Mouse (Mus musculus) hindbrain, embryonic 11.5 days (tissue): ENCODE results near the gene Spatc1l. TPM values are rescaled to one million over a fixed set of nuclear protein-coding genes. Genes with fewer than 3 reads are reported as not detected.

ENCODE experiments used
- ATAC-seq: fragments of 200-750 bp; cut with Nextera tagmentation; 2 replicates; pipeline ENCODE4 v1.8.0; 2017; ENCODE audit warnings: mild to moderate bottlenecking, moderate TSS enrichment, moderate library complexity; ENCODE audit not compliant: low FRiP score
- DNase-seq: peaks from one replicate; pipeline ENCODE4 v3.0.0-alpha.2; 2015; ENCODE audit warnings: low spot score
- H3K27ac ChIP-seq: fragments of 300-500 bp; sonication (generic); 2 replicates; pipeline ENCODE4 v1.5.1; 2014; ENCODE audit warnings: mild to moderate bottlenecking, low read depth, low read length
- H3K27me3 ChIP-seq: fragments of 300-500 bp; sonication (generic); 2 replicates; pipeline ENCODE4 v1.6.1; 2014; ENCODE audit warnings: mild to moderate bottlenecking, low read length, moderate library complexity, mixed read lengths; ENCODE audit not compliant: control insufficient read depth, insufficient read depth
- H3K36me3 ChIP-seq: fragments of 300-500 bp; sonication (generic); 2 replicates; pipeline ENCODE4 v1.6.1; 2014; ENCODE audit warnings: mild to moderate bottlenecking, low read length, moderate library complexity, mixed read lengths; ENCODE audit not compliant: control insufficient read depth, insufficient read depth
- H3K4me1 ChIP-seq: fragments of 300-500 bp; sonication (generic); replicated peaks from 2 replicates; pipeline ENCODE4 v1.6.1; 2014; ENCODE audit warnings: low read length, mixed read lengths; ENCODE audit not compliant: control insufficient read depth, insufficient read depth
- H3K4me2 ChIP-seq: fragments of 300-500 bp; sonication (generic); replicated peaks from 2 replicates; pipeline ENCODE4 v1.6.1; 2014; ENCODE audit warnings: mild to moderate bottlenecking, low read depth, low read length
- H3K4me3 ChIP-seq: fragments of 300-500 bp; sonication (generic); 2 replicates; pipeline ENCODE4 v1.5.1; 2014; ENCODE audit warnings: low read depth, low read length
- H3K9ac ChIP-seq: fragments of 300-500 bp; sonication (generic); 2 replicates; pipeline ENCODE4 v1.6.1; 2014; ENCODE audit warnings: low read depth, low read length
- H3K9me3 ChIP-seq: fragments of 300-500 bp; sonication (generic); 2 replicates; pipeline ENCODE4 v1.6.1; 2016; ENCODE audit warnings: low read length; ENCODE audit not compliant: control insufficient read depth
- WGBS: fragments of 180-500 bp; shearing (Covaris S2); extraction: QIAGEN DNeasy Blood & Tissue Kit; methylation state at CpG from one replicate; pipeline ENCODE4 v1.1.7; 2014; 5-methylcytosine and 5-hydroxymethylcytosine counted together
- polyA plus RNA-seq: library from polyadenylated mRNA; unstranded; fragments of >200 nt; fragmentation: Nextera tagmentation; extraction: Ambion mirVana; gene quantifications from 2 replicates; pipeline ENCODE4 v1.2.1, GENCODE M21; 2014

Gene Spatc1l
- polyA plus RNA-seq, 1 experiment from 2014 or later, result not detected

DNA sequence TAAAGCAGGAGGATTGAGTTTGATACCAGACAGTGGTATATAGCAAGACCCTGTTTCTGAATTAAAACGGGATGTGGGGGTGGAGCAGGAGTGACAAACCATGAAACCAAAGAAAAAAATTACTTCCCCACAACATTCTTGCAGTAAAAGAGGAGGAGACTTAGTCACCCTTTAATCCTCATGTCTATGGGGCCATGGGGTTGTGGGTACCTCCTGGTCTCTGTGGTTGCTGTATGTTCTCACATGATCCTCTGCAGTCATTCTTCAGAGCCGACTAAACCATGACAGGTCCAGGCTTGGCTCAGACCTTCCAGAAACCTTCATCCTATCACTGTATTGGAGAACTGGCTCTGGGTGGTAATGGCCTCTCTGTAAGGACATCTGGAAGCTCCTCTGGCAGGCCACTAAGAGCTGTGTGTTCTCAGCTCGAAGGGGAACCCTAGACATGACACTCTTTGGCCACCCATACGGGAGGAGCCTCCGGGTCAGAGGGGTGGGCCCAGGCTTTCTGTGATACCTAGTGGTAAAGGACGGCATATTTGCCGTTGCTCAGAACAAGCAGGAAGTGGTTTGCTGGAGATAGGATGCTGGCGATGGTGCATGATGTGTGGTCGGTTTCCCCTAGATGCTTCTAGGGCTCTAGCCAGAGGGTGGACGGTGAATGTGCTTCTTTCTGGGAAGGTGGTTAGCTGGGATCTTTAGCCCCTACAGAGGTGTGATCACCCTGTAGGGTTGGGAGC, 19.3 kb upstream of the Spatc1l start:
- no peaks in the 10 kb centered on the region for H3K4me1 ChIP-seq
- H3K4me3 ChIP-seq, result no peak overlapping the region
- no peaks in the 10 kb centered on the region for H3K9me3 ChIP-seq
- no peak overlapping the region for H3K9ac ChIP-seq
- no peak overlapping the region for H3K4me2 ChIP-seq
- 91% methylated on average over 10 of the region's 10 CpGs for WGBS
- no peaks in the 10 kb centered on the region for H3K27me3 ChIP-seq
- no peak overlapping the region for H3K27ac ChIP-seq
- peaks cover 29% of the 10 kb centered on the region for H3K36me3 ChIP-seq
- no peak for DNase-seq
- no peak for ATAC-seq

DNA sequence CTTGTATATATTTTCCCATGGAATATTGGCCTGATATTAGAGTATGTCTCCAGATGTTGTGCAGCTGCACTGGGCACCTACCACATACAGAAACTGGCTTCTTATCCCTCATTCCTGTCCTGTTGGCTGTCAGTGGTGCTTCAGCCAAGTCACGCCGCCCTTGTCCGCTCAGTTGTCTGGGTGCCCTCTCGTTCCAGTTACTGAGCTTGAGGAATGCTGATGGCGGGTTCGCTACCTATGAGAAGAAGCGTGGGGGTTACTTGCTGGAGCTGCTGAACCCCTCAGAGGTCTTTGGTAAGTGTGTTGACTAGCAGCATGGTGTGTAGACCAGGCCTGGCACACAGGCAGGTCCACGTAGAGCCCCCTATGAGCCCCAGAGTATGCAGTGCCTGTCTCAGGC, 15.5 kb upstream of the Spatc1l start:
- no peak overlapping the region for H3K4me2 ChIP-seq
- 95% methylated on average over 8 of the region's 8 CpGs for WGBS
- no peaks in the 10 kb centered on the region for H3K9me3 ChIP-seq
- peaks cover 29% of the 10 kb centered on the region for H3K36me3 ChIP-seq
- H3K9ac ChIP-seq, result no peak overlapping the region
- DNase-seq, result no peak
- H3K27ac ChIP-seq, result no peak overlapping the region
- H3K4me1 ChIP-seq, result no peaks in the 10 kb centered on the region
- H3K4me3 ChIP-seq, result no peak overlapping the region
- no peak for ATAC-seq
- no peaks in the 10 kb centered on the region for H3K27me3 ChIP-seq

DNA sequence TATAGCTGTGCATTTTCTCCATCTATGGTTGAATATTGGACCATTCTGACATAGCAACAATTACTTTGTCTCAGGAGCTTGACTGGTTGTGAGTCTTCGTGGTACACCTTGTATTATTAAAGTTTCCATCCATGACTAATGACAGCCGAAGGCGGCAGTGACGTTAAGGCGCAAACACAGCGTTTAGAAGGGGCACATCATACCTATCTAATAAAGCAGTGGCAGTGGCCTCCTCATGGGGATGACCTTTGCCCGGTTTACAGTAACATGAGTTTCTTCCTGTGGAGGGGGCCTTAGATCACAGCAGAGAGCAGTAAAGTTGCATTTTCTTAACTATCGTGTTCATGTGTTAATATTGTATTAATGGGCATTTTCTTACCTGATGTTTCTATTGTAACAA, 13.9 kb upstream of the Spatc1l start:
- no peaks in the 10 kb centered on the region for H3K9me3 ChIP-seq
- H3K27ac ChIP-seq, result no peak overlapping the region
- no peak overlapping the region for H3K4me3 ChIP-seq
- no peaks in the 10 kb centered on the region for H3K27me3 ChIP-seq
- 93% methylated on average over 8 of the region's 8 CpGs for WGBS
- ATAC-seq (no peak), DNase-seq (no peak)
- H3K36me3 ChIP-seq, result peaks cover 30% of the 10 kb centered on the region
- H3K4me1 ChIP-seq, result no peaks in the 10 kb centered on the region
- no peak overlapping the region for H3K9ac ChIP-seq
- H3K4me2 ChIP-seq, result no peak overlapping the region

DNA sequence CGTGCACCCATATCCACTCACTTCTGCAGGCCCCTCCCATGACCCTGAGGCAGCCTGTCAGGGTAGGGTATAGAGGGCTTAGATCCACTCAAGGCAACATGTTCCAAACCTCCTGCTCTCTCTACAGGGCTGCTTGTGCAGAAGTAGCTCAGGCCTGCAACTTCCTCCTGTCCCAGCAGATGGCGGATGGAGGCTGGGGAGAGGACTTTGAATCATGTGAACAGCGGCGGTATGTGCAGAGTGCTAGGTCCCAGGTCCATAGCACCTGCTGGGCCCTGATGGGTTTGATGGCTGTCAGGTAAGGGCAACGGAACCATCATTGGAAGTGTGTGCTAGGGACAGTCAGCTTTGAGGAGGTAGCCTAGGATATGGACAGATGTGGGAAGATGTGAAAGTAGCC, 11.6 kb upstream of the Spatc1l start:
- no peak overlapping the region for H3K9ac ChIP-seq
- H3K36me3 ChIP-seq, result peaks cover 31% of the 10 kb centered on the region
- H3K4me2 ChIP-seq, result no peak overlapping the region
- H3K27ac ChIP-seq, result no peak overlapping the region
- ATAC-seq, result no peak
- peak; percentile 14 for DNase-seq
- H3K9me3 ChIP-seq, result no peaks in the 10 kb centered on the region
- no peaks in the 10 kb centered on the region for H3K4me1 ChIP-seq
- WGBS, result 86% methylated on average over 5 of the region's 5 CpGs
- H3K27me3 ChIP-seq, result no peaks in the 10 kb centered on the region
- no peak overlapping the region for H3K4me3 ChIP-seq

DNA sequence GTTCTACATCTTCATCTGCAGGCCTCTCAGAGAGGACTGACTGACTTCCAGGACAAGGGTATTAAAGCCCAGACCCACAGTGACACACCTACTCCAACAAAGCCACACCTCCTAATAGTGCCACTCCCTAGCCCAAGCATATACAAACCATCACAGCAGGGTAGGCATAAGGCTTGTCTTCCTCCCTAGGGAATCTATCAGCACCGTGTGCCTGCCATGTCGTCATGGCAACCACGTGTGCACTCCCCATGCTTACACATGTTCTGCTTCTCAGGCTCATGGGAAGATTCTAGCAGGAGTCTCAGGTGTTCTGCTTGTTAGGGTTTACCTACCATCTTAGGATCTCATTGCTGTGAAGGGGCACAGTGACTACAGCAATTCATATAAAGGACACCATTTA, 10.5 kb upstream of the Spatc1l start:
- no peak overlapping the region for H3K27ac ChIP-seq
- no peak overlapping the region for H3K4me2 ChIP-seq
- H3K9ac ChIP-seq, result no peak overlapping the region
- H3K4me1 ChIP-seq, result no peaks in the 10 kb centered on the region
- WGBS, result 84% methylated on average over 3 of the region's 3 CpGs
- H3K36me3 ChIP-seq, result peaks cover 29% of the 10 kb centered on the region; the same call in 1 of the 2 replicates
- DNase-seq (no peak), ATAC-seq (no peak)
- no peaks in the 10 kb centered on the region for H3K9me3 ChIP-seq
- no peak overlapping the region for H3K4me3 ChIP-seq
- no peaks in the 10 kb centered on the region for H3K27me3 ChIP-seq

DNA sequence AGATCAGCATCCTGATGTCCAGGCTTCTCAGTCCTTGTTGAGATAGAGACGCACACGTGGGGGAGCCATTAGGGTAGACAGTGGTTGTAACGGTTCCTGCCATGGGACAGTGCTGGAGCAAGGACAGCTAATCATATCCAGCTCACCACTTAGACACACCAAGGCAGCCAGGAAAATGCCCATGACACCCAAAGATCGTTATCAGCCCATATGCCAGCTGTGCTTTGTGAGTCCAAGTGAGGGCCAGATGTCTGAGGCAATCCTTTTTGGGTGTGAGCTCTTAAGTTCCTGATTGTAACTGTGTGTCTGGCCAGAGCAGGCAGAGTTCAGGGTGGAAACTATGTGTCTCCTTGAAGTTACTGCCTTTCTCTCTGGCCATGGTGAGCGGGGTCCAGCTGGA, 8.0 kb upstream of the Spatc1l start:
- H3K4me3 ChIP-seq, result no peak overlapping the region

DNA sequence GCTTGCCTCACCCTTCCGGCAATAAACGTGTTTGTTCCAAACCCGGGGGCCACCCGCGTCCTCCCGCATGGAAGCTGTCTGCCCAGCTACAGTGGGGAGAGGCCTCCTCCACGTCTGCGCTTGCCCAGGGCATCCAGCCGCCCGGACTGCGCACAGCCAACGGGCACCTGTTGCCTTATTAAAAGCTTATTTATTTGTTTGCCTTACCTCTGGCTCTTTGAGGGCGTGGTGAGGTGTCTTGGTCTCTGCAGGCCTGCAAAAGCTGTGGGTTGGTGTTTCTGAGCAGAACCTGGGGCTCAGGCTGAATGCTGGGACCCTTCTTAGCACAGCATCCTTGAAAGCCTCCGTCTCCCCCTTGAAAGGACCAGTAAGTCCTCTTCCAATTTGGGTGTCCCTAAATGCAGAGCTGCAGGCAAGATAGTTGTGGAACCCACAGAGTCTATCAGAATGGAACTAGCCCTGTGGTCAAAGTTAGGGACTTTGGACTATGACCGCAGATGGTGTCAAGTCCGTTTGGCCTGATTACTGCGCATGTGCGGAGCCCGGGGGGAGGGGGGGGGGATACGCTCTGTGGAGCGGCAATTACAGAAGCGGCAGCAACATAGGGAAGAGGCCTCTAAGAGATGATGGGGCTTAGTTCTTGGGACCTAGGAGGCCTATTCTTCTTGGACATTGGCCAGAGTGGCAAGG, 8.1 kb downstream of the Spatc1l start:
- H3K9ac ChIP-seq, result no peak overlapping the region
- ATAC-seq (no peak), DNase-seq (no peak)
- 88% methylated on average over 22 of the region's 22 CpGs for WGBS
- H3K9me3 ChIP-seq, result no peaks in the 10 kb centered on the region
- no peaks in the 10 kb centered on the region for H3K4me1 ChIP-seq
- no peaks in the 10 kb centered on the region for H3K27me3 ChIP-seq
- no peak overlapping the region for H3K4me2 ChIP-seq
- H3K4me3 ChIP-seq, result no peak overlapping the region
- H3K36me3 ChIP-seq, result no peaks in the 10 kb centered on the region
- no peak overlapping the region for H3K27ac ChIP-seq

More for the DNA sequence above, 8.0 kb upstream of the Spatc1l start:
- WGBS, result 92% methylated on average over 5 of the region's 5 CpGs
- Histone ChIP-seq H3K9me3 (no peaks in the 10 kb centered on the region), H3K9ac (no peak overlapping the region), H3K4me2 (no peak overlapping the region), H3K36me3 (peaks cover 26% of the 10 kb centered on the region; the same call in 1 of the 2 replicates), H3K4me1 (no peaks in the 10 kb centered on the region), H3K27me3 (no peaks in the 10 kb centered on the region), H3K27ac (no peak overlapping the region)
- ATAC-seq (no peak), DNase-seq (no peak)

DNA sequence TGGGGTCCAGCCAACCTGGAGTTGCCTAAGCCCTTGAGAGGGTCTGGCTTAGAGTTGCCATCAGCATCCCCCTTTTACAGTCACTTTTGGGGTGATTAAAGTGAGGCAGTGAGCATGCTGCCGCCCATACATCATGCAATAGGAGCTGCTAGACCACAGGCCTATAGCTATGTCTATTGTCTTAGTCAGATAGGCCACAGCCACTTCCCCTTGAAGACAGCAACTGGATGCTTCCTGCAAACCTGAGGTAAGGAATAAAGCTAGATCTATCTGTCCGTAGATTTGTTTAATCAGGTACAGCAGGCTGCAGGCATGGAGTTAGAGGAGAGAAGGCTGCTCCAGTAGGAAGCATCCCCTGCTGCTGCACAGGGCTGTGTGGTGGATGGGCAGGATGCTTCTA, 9.0 kb downstream of the Spatc1l start:
- Histone ChIP-seq H3K4me1 (no peaks in the 10 kb centered on the region), H3K4me2 (no peak overlapping the region), H3K36me3 (no peaks in the 10 kb centered on the region), H3K9ac (no peak overlapping the region), H3K27me3 (no peaks in the 10 kb centered on the region), H3K4me3 (no peak overlapping the region), H3K9me3 (no peaks in the 10 kb centered on the region), H3K27ac (no peak overlapping the region)
- WGBS, result 81% methylated on average over 2 of the region's 2 CpGs
- ATAC-seq (no peak), DNase-seq (no peak)

DNA sequence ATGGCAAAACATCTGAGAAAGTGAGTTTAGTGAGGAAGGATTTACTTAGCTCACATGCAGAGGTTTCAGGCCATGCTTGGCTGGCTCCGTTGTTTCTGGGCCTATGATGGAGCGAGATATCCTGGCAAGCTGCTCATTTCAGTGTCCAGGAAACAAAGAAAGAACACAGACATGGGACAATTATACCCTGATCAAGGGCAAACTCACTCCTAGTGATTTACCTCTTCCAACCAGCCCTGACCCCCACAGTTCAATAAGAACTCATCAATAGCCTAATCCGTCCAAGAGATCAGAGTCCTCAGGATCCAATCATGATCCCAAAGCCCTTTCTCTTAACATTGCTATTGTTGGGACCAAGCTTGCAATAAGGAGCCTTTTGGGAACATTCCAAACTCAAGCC, 10.1 kb downstream of the Spatc1l start:
- DNase-seq, result no peak
- Histone ChIP-seq H3K9ac (no peak overlapping the region), H3K4me3 (no peak overlapping the region), H3K36me3 (no peaks in the 10 kb centered on the region), H3K4me2 (no peak overlapping the region), H3K27ac (no peak overlapping the region), H3K27me3 (no peaks in the 10 kb centered on the region), H3K9me3 (no peaks in the 10 kb centered on the region), H3K4me1 (no peaks in the 10 kb centered on the region)
- no peak for ATAC-seq
- 75% methylated on average over 3 of the region's 3 CpGs for WGBS
